In genomic region chr7:135509272-135509671, GRCm38 (mm10) we compare ENCODE assay signal across 17 mouse cellular contexts. TPM values are rescaled to one million over a fixed set of nuclear protein-coding genes. Genes with fewer than 3 reads are reported as not detected.
DNase-seq lines count a peak whose midpoint lies in the region; ATAC-seq lines count a peak whose summit lies in the region.
"Had no signal": no experiment of that assay in that cellular context is flagged by ENCODE, and none has a peak within 500 bp of the region (broad histone marks: within the 10 kb centered on the region; RNA-seq: fewer than 3 reads in every experiment).

No protein-coding gene starts in this region.

- H3K9ac ChIP-seq in intestine, embryonic 15.5 days = no peak overlapping the region
- no peak overlapping the region for H3K9ac ChIP-seq in hindbrain, embryonic 13.5 days
- H3K9ac ChIP-seq: embryonic facial prominence, embryonic 12.5 days; heart, embryonic 13.5 days; liver, embryonic 13.5 days had no signal

- H3K27ac ChIP-seq in intestine, embryonic 15.5 days = peak overlapping the region; percentile 78
- no peak overlapping the region for H3K27ac ChIP-seq in hindbrain, embryonic 13.5 days
- H3K27ac ChIP-seq: embryonic facial prominence, embryonic 12.5 days; forebrain, embryonic 10.5 days; heart, embryonic 13.5 days; liver, embryonic 13.5 days had no signal

- no peaks in the 10 kb centered on the region for H3K36me3 ChIP-seq in intestine, embryonic 15.5 days
- no peaks in the 10 kb centered on the region for H3K36me3 ChIP-seq in hindbrain, embryonic 13.5 days
- H3K36me3 ChIP-seq: embryonic facial prominence, embryonic 12.5 days; forebrain, embryonic 10.5 days; heart, embryonic 13.5 days; liver, embryonic 13.5 days had no signal

- intact Hi-C loops in left cerebral cortex, postnatal 4 days (cut with DNase I) = no loop called here

- H3K4me3 ChIP-seq in intestine, embryonic 15.5 days (replicated peaks) = no peak overlapping the region
- no peak overlapping the region for H3K4me3 ChIP-seq in hindbrain, embryonic 13.5 days
- H3K4me3 ChIP-seq: embryonic facial prominence, embryonic 12.5 days; forebrain, embryonic 10.5 days; heart, embryonic 13.5 days; liver, embryonic 13.5 days had no signal

- WGBS in intestine, embryonic 15.5 days = 51% methylated on average over 3 of the region's 3 CpGs
- WGBS in hindbrain, embryonic 13.5 days = 90% methylated on average over 3 of the region's 3 CpGs

- peak; percentile 27 for DNase-seq in urinary bladder, postnatal 36 days (ENCODE audit: low spot score in 2 of 2)
- no peak for DNase-seq in urinary bladder, postnatal 25 days (ENCODE audit: low spot score)
- DNase-seq in adrenal gland, adult 8-10 months = peak; percentile 28
- DNase-seq in embryo, embryonic 10 days (ENCODE audit: low spot score) = no peak
- DNase-seq in left cerebral cortex, postnatal 4 days = no peak
- DNase-seq: layer of hippocampus, postnatal 36 days; liver, embryonic 13.5 days had no signal

- peak; percentile 100 for ATAC-seq in intestine, embryonic 15.5 days
- ATAC-seq in hindbrain, embryonic 13.5 days (ENCODE audit: low FRiP score) = no peak
- ATAC-seq: inflammation-experienced regulatory T-cells, adult 6 months had no signal

- peak overlapping the region; percentile 31; the same call in 1 of the 2 replicates for H3K4me2 ChIP-seq in intestine, embryonic 15.5 days (replicated peaks)
- H3K4me2 ChIP-seq in hindbrain, embryonic 13.5 days = no peak overlapping the region
- H3K4me2 ChIP-seq: embryonic facial prominence, embryonic 12.5 days; heart, embryonic 13.5 days; liver, embryonic 13.5 days had no signal

- H3K9me3 ChIP-seq in intestine, embryonic 15.5 days = no peaks in the 10 kb centered on the region
- no peaks in the 10 kb centered on the region for H3K9me3 ChIP-seq in hindbrain, embryonic 13.5 days
- H3K9me3 ChIP-seq: embryonic facial prominence, embryonic 12.5 days; forebrain, embryonic 10.5 days; heart, embryonic 13.5 days; liver, embryonic 13.5 days had no signal

- H3K4me1 ChIP-seq in intestine, embryonic 15.5 days (replicated peaks) = peaks cover 9% of the 10 kb centered on the region
- no peaks in the 10 kb centered on the region for H3K4me1 ChIP-seq in hindbrain, embryonic 13.5 days (replicated peaks)
- H3K4me1 ChIP-seq: embryonic facial prominence, embryonic 12.5 days; forebrain, embryonic 10.5 days; heart, embryonic 13.5 days; liver, embryonic 13.5 days had no signal

- no peaks in the 10 kb centered on the region for H3K27me3 ChIP-seq in intestine, embryonic 15.5 days (replicated peaks)
- H3K27me3 ChIP-seq in hindbrain, embryonic 13.5 days = no peaks in the 10 kb centered on the region
- H3K27me3 ChIP-seq: embryonic facial prominence, embryonic 12.5 days; heart, embryonic 13.5 days; liver, embryonic 13.5 days had no signal

RNA-seq across cellular contexts. Expression of gene Clrn3, which starts 19.2 kb away (rescaled TPM):
- total RNA-seq in adrenal gland, adult 8-10 months (2022) = not detected
- 28.1 and 30.2 TPM in 2 replicates for polyA plus RNA-seq in intestine, embryonic 15.5 days (2015; fragmentation: Nextera tagmentation; extraction: Ambion mirVana)
- 0.05 TPM in 1 of 2 replicates, not detected in the other for polyA plus RNA-seq in hindbrain, embryonic 13.5 days (2015; fragmentation: Nextera tagmentation; extraction: Ambion mirVana)
- total RNA-seq in left cerebral cortex, postnatal 4 days (2021) = not detected
- total RNA-seq: hematopoietic stem cell, adult 5-6 weeks; layer of hippocampus, postnatal 36 days; left cerebral cortex, postnatal 36 days; monocyte, adult 5-6 weeks had no signal
- polyA plus RNA-seq: embryonic facial prominence, embryonic 12.5 days; forebrain, embryonic 10.5 days; heart, embryonic 13.5 days; inflammation-experienced regulatory T-cells, adult 6 months; liver, embryonic 13.5 days; neural tube, embryonic 14.5 days had no signal

RNA-seq across cellular contexts. Expression of gene Ptpre, which starts 28.0 kb away (rescaled TPM):
- 10 to 100 TPM in 2 of 4 experiments, 1 to 10 TPM in 2; 6.9 to 12.3 (median 9.7) TPM for total RNA-seq in adrenal gland, adult 8-10 months (2022)
- polyA plus RNA-seq in intestine, embryonic 15.5 days (2015; fragmentation: Nextera tagmentation; extraction: Ambion mirVana) = 2.4 and 2.6 TPM in 2 replicates
- polyA plus RNA-seq in hindbrain, embryonic 13.5 days (2015; fragmentation: Nextera tagmentation; extraction: Ambion mirVana) = 4.1 and 4.4 TPM in 2 replicates
- 10 to 100 TPM; 25.1 to 26.2 TPM for total RNA-seq in left cerebral cortex, postnatal 4 days (2021)

Comparison
In these comparisons a context has a peak if more than half of its experiments do, and no peak if none do; other contexts are left out.
1. DNase-seq: peak in urinary bladder, postnatal 36 days (2 of 2) and adrenal gland, adult 8-10 months (single experiment); none in urinary bladder, postnatal 25 days (single experiment), embryo, embryonic 10 days (single experiment) and left cerebral cortex, postnatal 4 days (single experiment).